Mouse (Mus musculus) E14TG2a.4 (cell line): Measurements from ENCODE around the gene Cavin3.
A peak's percentile ranks its signal among the peaks of the same experiment; 100 is the strongest.

Experiments used
- H3K27me3 ChIP-seq: 2 replicates; pipeline ENCODE4 v1.6.1; 2014; ENCODE audit warnings: low read length, control low read depth; ENCODE audit not compliant: insufficient read depth
- H3K36me3 ChIP-seq: 2 replicates; pipeline ENCODE4 v1.6.1; 2014; ENCODE audit warnings: low read length, control low read depth; ENCODE audit not compliant: insufficient read depth
- H3K4me1 ChIP-seq: replicated peaks from 2 replicates; pipeline ENCODE4 v1.6.1; 2014; ENCODE audit warnings: low read depth, low read length, control low read depth
- H3K4me3 ChIP-seq: replicated peaks from 2 replicates; pipeline ENCODE4 v1.5.1; 2014; ENCODE audit warnings: mild to moderate bottlenecking, low read length
- H3K9me3 ChIP-seq: 2 replicates; pipeline ENCODE4 v1.6.1; 2014; ENCODE audit warnings: low read length, control low read depth
- CTCF ChIP-seq: conservative IDR thresholded peaks from 2 replicates; pipeline ENCODE4 v1.5.1; 2014; ENCODE audit warnings: low read length
- NANOG ChIP-seq: IDR thresholded peaks from 2 replicates; pipeline ENCODE4 v1.6.1; 2014; ENCODE audit warnings: borderline replicate concordance, low read length, mixed read lengths
- POU5F1 ChIP-seq: IDR thresholded peaks from 2 replicates; pipeline ENCODE4 v1.6.1; 2014; ENCODE audit warnings: low read length, borderline replicate concordance

Cavin3 gene

DNA sequence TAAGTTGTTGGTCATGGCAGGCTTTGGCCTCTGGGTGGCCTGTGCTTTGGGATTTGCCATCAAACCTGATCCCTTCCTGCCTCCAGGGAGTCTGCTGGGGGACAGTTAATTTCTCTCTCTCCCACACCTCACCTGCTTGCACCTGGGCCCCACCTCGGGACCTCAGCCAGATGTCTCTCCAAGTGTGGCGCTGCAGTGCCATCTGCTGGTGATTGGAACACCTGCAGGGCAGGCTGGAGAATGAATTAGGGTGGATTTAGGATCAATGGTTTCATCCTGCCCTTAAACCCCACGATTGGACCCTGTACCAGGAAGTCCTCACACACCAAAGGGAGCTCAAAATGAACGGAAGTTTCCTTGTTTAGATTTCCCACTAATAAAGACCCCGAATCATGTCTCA lies 33.1 kb upstream of the Cavin3 start:
- H3K4me3 ChIP-seq: no peak overlapping the region
- peaks cover 12% of the 10 kb centered on the region; the same call in 1 of the 2 replicates for H3K27me3 ChIP-seq
- TF ChIP-seq CTCF (peak; percentile 95), NANOG (no peak)
- no peaks in the 10 kb centered on the region for H3K4me1 ChIP-seq
- no peaks in the 10 kb centered on the region for H3K36me3 ChIP-seq
- H3K9me3 ChIP-seq: no peaks in the 10 kb centered on the region

- Histone ChIP-seq H3K36me3 (no peaks in the 10 kb centered on the region), H3K9me3 (no peaks in the 10 kb centered on the region), H3K27me3 (peaks cover 15% of the 10 kb centered on the region; the same call in 1 of the 2 replicates), H3K4me1 (no peaks in the 10 kb centered on the region), H3K4me3 (no peak overlapping the region)
- no peak for TF ChIP-seq POU5F1
- TF ChIP-seq CTCF: no peak
- no peak for TF ChIP-seq NANOG
Measured at GRCm38 (mm10) chr7:105514561-105514960, 32.5 kb upstream of the Cavin3 start.

- Histone ChIP-seq H3K36me3 (no peaks in the 10 kb centered on the region), H3K4me1 (no peaks in the 10 kb centered on the region), H3K9me3 (no peaks in the 10 kb centered on the region), H3K4me3 (no peak overlapping the region), H3K27me3 (peaks cover 17% of the 10 kb centered on the region; the same call in 1 of the 2 replicates)
- no peak for TF ChIP-seq CTCF
- no peak for TF ChIP-seq NANOG
- no peak for TF ChIP-seq POU5F1
Measured at GRCm38 (mm10) chr7:105513845-105514291, 31.8 kb upstream of the Cavin3 start.

GRCm38 (mm10) chr7:105510143-105510542 lies 28.0 kb upstream of the Cavin3 start:
- no peaks in the 10 kb centered on the region for H3K9me3 ChIP-seq
- peaks cover 11% of the 10 kb centered on the region; the same call in 1 of the 2 replicates for H3K27me3 ChIP-seq
- H3K36me3 ChIP-seq: no peaks in the 10 kb centered on the region
- no peaks in the 10 kb centered on the region for H3K4me1 ChIP-seq
- H3K4me3 ChIP-seq: no peak overlapping the region
- TF ChIP-seq NANOG (no peak), POU5F1 (no peak), CTCF (no peak)

- Histone ChIP-seq H3K9me3 (no peaks in the 10 kb centered on the region), H3K27me3 (peaks cover 7% of the 10 kb centered on the region; the same call in 1 of the 2 replicates), H3K4me1 (no peaks in the 10 kb centered on the region), H3K4me3 (no peak overlapping the region), H3K36me3 (no peaks in the 10 kb centered on the region)
- TF ChIP-seq POU5F1 (no peak), NANOG (no peak), CTCF (no peak)
Measured at GRCm38 (mm10) chr7:105507257-105507656, 25.2 kb upstream of the Cavin3 start.

DNA sequence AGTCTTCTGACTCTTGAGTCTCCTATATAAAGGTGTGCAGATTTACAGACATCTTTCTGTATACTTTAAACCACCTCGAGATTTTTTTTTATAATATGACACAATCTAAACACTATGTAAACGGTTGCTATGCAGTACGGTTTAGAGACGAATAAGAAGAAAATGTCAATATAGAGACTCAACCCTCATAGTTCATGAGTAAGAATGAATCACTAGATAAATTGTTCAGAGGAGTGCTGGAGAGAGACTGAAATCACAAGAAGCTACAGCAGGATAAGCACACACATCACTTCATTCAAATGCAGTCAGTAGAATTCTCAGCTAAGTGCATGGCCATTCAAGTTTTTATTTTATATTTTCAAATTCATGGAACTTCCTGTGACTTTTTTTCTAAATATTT lies 19.9 kb upstream of the Cavin3 start:
- Histone ChIP-seq H3K4me1 (no peaks in the 10 kb centered on the region), H3K27me3 (0 out of 2 replicates have a peak, but pooled peaks cover 6% of the 10 kb centered on the region), H3K36me3 (no peaks in the 10 kb centered on the region), H3K4me3 (no peak overlapping the region), H3K9me3 (no peaks in the 10 kb centered on the region)
- TF ChIP-seq POU5F1 (no peak), CTCF (no peak), NANOG (no peak)

GRCm38 (mm10) chr7:105499676-105500075 lies 17.6 kb upstream of the Cavin3 start:
- H3K27me3 ChIP-seq: 0 out of 2 replicates have a peak, but pooled peaks cover 6% of the 10 kb centered on the region
- H3K4me1 ChIP-seq: no peaks in the 10 kb centered on the region
- no peak for TF ChIP-seq NANOG
- no peak for TF ChIP-seq POU5F1
- no peak for TF ChIP-seq CTCF

DNA sequence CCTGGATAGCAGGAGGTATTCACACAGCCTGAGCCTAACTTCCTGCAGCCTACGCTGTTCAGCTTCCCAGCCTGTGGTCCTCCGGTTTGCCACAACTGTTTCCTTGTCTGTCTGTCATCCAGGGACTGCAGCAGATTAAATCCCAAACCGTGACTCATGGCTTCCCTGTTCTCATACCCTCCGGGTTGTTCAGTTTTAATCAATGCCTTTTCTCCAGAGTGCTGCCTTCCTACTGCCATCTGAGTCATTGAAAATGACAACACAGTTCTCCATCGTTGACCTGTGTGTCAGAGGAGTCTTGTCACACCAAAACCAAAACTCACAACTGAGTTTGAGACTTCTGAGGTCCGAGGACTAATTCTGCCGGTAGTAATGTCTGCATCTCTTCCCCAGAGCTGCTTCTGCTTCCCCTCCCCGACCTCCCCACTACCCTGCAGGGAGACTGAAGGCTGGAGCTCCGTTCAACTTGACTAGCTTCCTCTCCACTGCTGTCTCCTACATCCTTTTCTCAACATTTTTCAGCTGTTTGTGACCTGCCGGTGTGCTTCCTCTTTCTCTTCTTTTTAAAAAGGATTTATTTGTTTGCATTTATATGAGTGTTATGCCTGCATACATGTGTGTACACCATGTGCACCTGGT lies 16.9 kb upstream of the Cavin3 start:
- no peaks in the 10 kb centered on the region for H3K9me3 ChIP-seq
- TF ChIP-seq CTCF (no peak), NANOG (no peak), POU5F1 (no peak)

More at GRCm38 (mm10) chr7:105499676-105500075, 17.6 kb upstream of the Cavin3 start:
- no peaks in the 10 kb centered on the region for H3K36me3 ChIP-seq
- H3K4me3 ChIP-seq: no peak overlapping the region
- no peaks in the 10 kb centered on the region for H3K9me3 ChIP-seq

GRCm38 (mm10) chr7:105497881-105498280 lies 15.8 kb upstream of the Cavin3 start:
- no peaks in the 10 kb centered on the region for H3K4me1 ChIP-seq
- no peaks in the 10 kb centered on the region for H3K36me3 ChIP-seq
- 0 out of 2 replicates have a peak, but pooled peaks cover 6% of the 10 kb centered on the region for H3K27me3 ChIP-seq
- H3K9me3 ChIP-seq: no peaks in the 10 kb centered on the region
- TF ChIP-seq POU5F1: no peak
- TF ChIP-seq CTCF: no peak
- TF ChIP-seq NANOG: no peak
- H3K4me3 ChIP-seq: no peak overlapping the region

More for the DNA sequence above, 16.9 kb upstream of the Cavin3 start:
- Histone ChIP-seq H3K27me3 (0 out of 2 replicates have a peak, but pooled peaks cover 6% of the 10 kb centered on the region), H3K4me3 (no peak overlapping the region), H3K4me1 (no peaks in the 10 kb centered on the region), H3K36me3 (no peaks in the 10 kb centered on the region)
